ENCODE assay signal across 10 mouse cellular contexts in the genomic region with DNA sequence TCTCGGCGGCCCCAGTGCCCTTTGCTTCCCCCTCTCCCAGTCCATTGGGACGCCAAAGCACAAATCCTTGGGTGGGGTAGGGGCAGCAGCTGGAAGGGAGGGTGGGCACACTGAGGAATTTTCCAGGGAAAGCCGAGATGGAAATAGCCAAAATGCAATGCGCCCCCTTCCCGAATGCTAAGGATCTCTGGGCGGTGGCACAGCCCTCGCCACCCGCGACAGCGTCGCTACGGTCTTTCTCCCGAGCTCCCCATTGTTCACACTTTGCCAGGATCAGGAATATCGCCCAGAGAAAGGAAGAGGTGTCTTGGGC. TPM values are rescaled to one million over a fixed set of nuclear protein-coding genes. Genes with fewer than 3 reads are reported as not detected.
DNase-seq lines count a peak whose midpoint lies in the region; ATAC-seq and TF ChIP-seq lines count a peak whose summit lies in the region.
"Had no signal": no experiment of that assay in that cellular context is flagged by ENCODE, and none has a peak within 500 bp of the region (broad histone marks: within the 10 kb centered on the region; RNA-seq: fewer than 3 reads in every experiment).

No protein-coding gene starts in this region.

- H3K4me2 ChIP-seq in heart, embryonic 15.5 days, result peak overlapping the region; percentile 95
- peak overlapping the region; percentile 86 for H3K4me2 ChIP-seq in hindbrain, embryonic 11.5 days (replicated peaks; ENCODE audit: low read depth, low read length)
- H3K4me2 ChIP-seq in midbrain, embryonic 11.5 days, result peak overlapping the region; percentile 97

- DNase-seq in heart, adult 8-10 months (ENCODE audit: low spot score), result no peak
- no peak for DNase-seq in hindbrain, embryonic 11.5 days (ENCODE audit: low spot score)
- DNase-seq in midbrain, embryonic 11.5 days (ENCODE audit: low spot score, missing footprints), result peak; percentile 97
- no peak for DNase-seq in retina, embryonic 14.5 days (ENCODE audit: low spot score)
- no peak for DNase-seq in yolk sac, embryonic 10.5 days (ENCODE audit: low spot score)
- no peak for DNase-seq in thymus, adult 18-20 months

- H3K4me1 ChIP-seq in heart, embryonic 15.5 days (replicated peaks), result peaks cover 48% of the 10 kb centered on the region
- no peaks in the 10 kb centered on the region for H3K4me1 ChIP-seq in bone marrow macrophage, adult 2 months (ENCODE audit: control insufficient read depth, insufficient read depth, low read length)
- no peaks in the 10 kb centered on the region for H3K4me1 ChIP-seq in hindbrain, embryonic 11.5 days (replicated peaks; ENCODE audit: control insufficient read depth, insufficient read depth, low read length)
- H3K4me1 ChIP-seq in midbrain, embryonic 11.5 days (ENCODE audit: control insufficient read depth, insufficient read depth, low read length), result peaks cover 3% of the 10 kb centered on the region

- no peaks in the 10 kb centered on the region for H3K9me3 ChIP-seq in heart, embryonic 15.5 days (replicated peaks)
- H3K9me3 ChIP-seq in hindbrain, embryonic 11.5 days (ENCODE audit: control insufficient read depth, low read length), result no peaks in the 10 kb centered on the region
- no peaks in the 10 kb centered on the region for H3K9me3 ChIP-seq in midbrain, embryonic 11.5 days (ENCODE audit: control insufficient read depth, low read length)

- no peak for TF ChIP-seq CTCF in bone marrow macrophage, adult 2 months (IDR thresholded peaks at IDR 0.05; ENCODE audit: low read depth, low read length)

- H3K27me3 ChIP-seq in heart, embryonic 15.5 days, result no peaks in the 10 kb centered on the region
- no peaks in the 10 kb centered on the region for H3K27me3 ChIP-seq in hindbrain, embryonic 11.5 days (ENCODE audit: control insufficient read depth, insufficient read depth, low read length)
- H3K27me3 ChIP-seq in midbrain, embryonic 11.5 days (ENCODE audit: control insufficient read depth, insufficient read depth, low read length), result peaks cover 2% of the 10 kb centered on the region; the same call in 1 of the 2 replicates

- no peak for TF ChIP-seq POLR2A in bone marrow macrophage, adult 2 months (IDR thresholded peaks at IDR 0.05; ENCODE audit: borderline replicate concordance, low read depth, low read length)

- 0 out of 2 replicates have a peak, but pooled peaks have one; percentile 1 for ATAC-seq in heart, embryonic 15.5 days (replicated peaks; ENCODE audit: insufficient number of reproducible peaks, insufficient read depth, low FRiP score, low read depth)
- no peak for ATAC-seq in hindbrain, embryonic 11.5 days (ENCODE audit: low FRiP score)
- ATAC-seq in midbrain, embryonic 11.5 days (ENCODE audit: low FRiP score), result no peak

- under 1% methylated on average over 15 of the region's 15 CpGs for WGBS in heart, embryonic 15.5 days
- 0% methylated on average over 13 of the region's 15 CpGs for WGBS in hindbrain, embryonic 11.5 days
- 0% methylated on average over 14 of the region's 15 CpGs for WGBS in midbrain, embryonic 11.5 days

- H3K4me3 ChIP-seq in heart, embryonic 15.5 days, result peak overlapping the region; percentile 76
- H3K4me3 ChIP-seq in bone marrow macrophage, adult 2 months (ENCODE audit: insufficient read depth, low read length), result peak overlapping the region; percentile 25
- peak overlapping the region; percentile 84 for H3K4me3 ChIP-seq in hindbrain, embryonic 11.5 days (ENCODE audit: low read depth, low read length)
- peak overlapping the region; percentile 81 for H3K4me3 ChIP-seq in midbrain, embryonic 11.5 days (ENCODE audit: low read depth, low read length)

- H3K36me3 ChIP-seq in heart, embryonic 15.5 days, result no peaks in the 10 kb centered on the region
- H3K36me3 ChIP-seq in hindbrain, embryonic 11.5 days (ENCODE audit: control insufficient read depth, insufficient read depth, low read length), result no peaks in the 10 kb centered on the region
- no peaks in the 10 kb centered on the region for H3K36me3 ChIP-seq in midbrain, embryonic 11.5 days (ENCODE audit: control insufficient read depth, insufficient read depth, low read length)

- peak overlapping the region; percentile 77 for H3K9ac ChIP-seq in heart, embryonic 15.5 days
- peak overlapping the region; percentile 96 for H3K9ac ChIP-seq in hindbrain, embryonic 11.5 days (ENCODE audit: low read depth, low read length)
- peak overlapping the region; percentile 90 for H3K9ac ChIP-seq in midbrain, embryonic 11.5 days (ENCODE audit: low read length)

- peak overlapping the region; percentile 78 for H3K27ac ChIP-seq in heart, embryonic 15.5 days
- H3K27ac ChIP-seq in bone marrow macrophage, adult 2 months (ENCODE audit: insufficient read depth, low read depth, low read length), result no peak overlapping the region
- peak overlapping the region; percentile 87 for H3K27ac ChIP-seq in hindbrain, embryonic 11.5 days (ENCODE audit: low read depth, low read length)
- peak overlapping the region; percentile 52 for H3K27ac ChIP-seq in midbrain, embryonic 11.5 days (ENCODE audit: low read depth, low read length)

RNA-seq across cellular contexts. Expression of a gene that starts 1.3 kb away (rescaled TPM):
- 122 and 124 TPM in 2 replicates for polyA plus RNA-seq in heart, embryonic 15.5 days (2015; fragmentation: Nextera tagmentation; extraction: Ambion mirVana)
- 1 to 10 TPM; 3.1 to 4.0 (median 3.3) TPM for total RNA-seq in heart, adult 8-10 months (2022)
- polyA plus RNA-seq in bone marrow macrophage, adult 2 months (2012; ENCODE audit: insufficient read depth, insufficient read length, missing spikeins), result 0.44 and 0.50 TPM in 2 replicates
- 137 and 143 TPM in 2 replicates for polyA plus RNA-seq in hindbrain, embryonic 11.5 days (2014; fragmentation: Nextera tagmentation; extraction: Ambion mirVana)
- polyA plus RNA-seq in midbrain, embryonic 11.5 days (2014; fragmentation: Nextera tagmentation; extraction: Ambion mirVana), result 107 and 109 TPM in 2 replicates
- total RNA-seq: MEL; monocyte, adult 5-6 weeks had no signal

Comparison
In these comparisons a context has a peak if more than half of its experiments do, and no peak if none do; other contexts are left out.
1. H3K4me3 ChIP-seq: peak in every context shown above with its lines; median percentile 84 in hindbrain, embryonic 11.5 days; 81 in midbrain, embryonic 11.5 days; 76 in heart, embryonic 15.5 days; 25 in bone marrow macrophage, adult 2 months.
2. RNA of a gene that starts 1.3 kb away (polyA plus RNA-seq): 137 to 143 TPM in hindbrain, embryonic 11.5 days, 122 to 124 TPM in heart, embryonic 15.5 days and 107 to 109 TPM in midbrain, embryonic 11.5 days; 0.44 to 0.50 TPM in bone marrow macrophage, adult 2 months; every median in the first group is over 10 times any median in the second.
3. Peak in every context shown above with its lines, with median percentiles within 50 percentile points of each other: H3K4me2 ChIP-seq and H3K9ac ChIP-seq.